Mouse (Mus musculus): Measurements from ENCODE around the gene Hpse.

DNA sequence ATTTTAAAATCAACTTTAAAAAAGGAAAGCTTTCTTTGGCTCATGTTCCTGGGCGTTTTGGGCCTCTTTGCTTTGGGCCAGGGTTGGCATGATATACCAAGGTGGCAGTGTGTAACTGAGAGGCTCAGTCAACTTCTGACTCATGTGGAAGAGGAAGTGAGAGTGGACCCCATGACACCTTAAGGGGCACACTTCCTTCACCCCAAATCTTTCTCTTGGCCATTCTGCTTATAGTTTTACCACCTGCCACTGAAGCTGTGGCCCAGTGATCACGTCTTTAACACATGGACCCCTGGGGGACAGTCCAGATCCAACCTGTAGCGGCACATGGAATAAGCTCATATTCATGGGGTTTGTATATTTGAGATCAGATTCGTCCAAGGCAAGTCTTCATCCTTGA lies 6.5 kb upstream of the Hpse start:
- TF ChIP-seq CEBPB (IDR thresholded peaks at IDR 0.05; ENCODE audit: insufficient read depth, poor library complexity, severe bottlenecking) (no peak), MYOG (IDR thresholded peaks at IDR 0.05; ENCODE audit: control insufficient read depth in 1 of 3, insufficient read depth in 1 of 3, insufficient read length in 2 of 3, low read depth in 2 of 3) (no peak), POLR2A (IDR thresholded peaks at IDR 0.05; ENCODE audit: insufficient read length, low read depth) (no peak), TCF12 (IDR thresholded peaks at IDR 0.05; ENCODE audit: insufficient read depth, poor library complexity, severe bottlenecking) (no peak), MYOD1 (IDR thresholded peaks at IDR 0.05; ENCODE audit: control insufficient read depth in 1 of 3, insufficient read length in 2 of 3, low read depth in 2 of 3) (no peak), USF1 (IDR thresholded peaks at IDR 0.05; ENCODE audit: low read depth) (no peak)
